Mouse (Mus musculus): Measurements from ENCODE around the gene Creb3l2. TPM values are rescaled to one million over a fixed set of nuclear protein-coding genes. Genes with fewer than 3 reads are reported as not detected.

Creb3l2 gene
- polyA plus RNA-seq, 1 experiment from 2014 or later, result 2.7 TPM

DNA sequence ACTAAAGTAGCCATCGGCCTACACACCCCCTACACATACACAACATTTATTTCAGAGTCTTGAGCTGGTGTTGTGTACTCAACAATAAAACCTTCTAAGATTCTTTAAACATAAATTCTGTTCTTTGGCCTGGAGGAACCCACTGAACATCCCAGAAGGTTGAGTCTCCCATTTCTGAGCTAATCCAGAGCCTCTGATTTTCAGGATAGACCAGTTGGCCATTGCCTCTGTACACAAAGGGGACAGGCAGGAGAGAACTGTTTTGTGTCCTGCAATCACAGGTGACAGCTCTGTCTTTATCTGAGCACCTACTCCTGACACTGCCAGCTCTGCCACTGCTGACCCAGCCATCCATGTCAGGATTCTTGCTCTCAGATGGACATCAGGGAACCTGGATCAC, 150.8 kb downstream of the Creb3l2 start:
- WGBS (ENCODE audit: insufficient replicate concordance), result 71% methylated on average over 1 of the region's 1 CpGs
- Histone ChIP-seq H3K9me3 (replicated peaks) (no peaks in the 10 kb centered on the region), H3K27me3 (no peaks in the 10 kb centered on the region), H3K27ac (no peak overlapping the region), H3K36me3 (no peaks in the 10 kb centered on the region), H3K9ac (no peak overlapping the region), H3K4me1 (replicated peaks) (no peaks in the 10 kb centered on the region), H3K4me3 (replicated peaks) (no peak overlapping the region), H3K4me2 (no peak overlapping the region)
- ATAC-seq (ENCODE audit: low read depth) (no peak), DNase-seq (no peak)

DNA sequence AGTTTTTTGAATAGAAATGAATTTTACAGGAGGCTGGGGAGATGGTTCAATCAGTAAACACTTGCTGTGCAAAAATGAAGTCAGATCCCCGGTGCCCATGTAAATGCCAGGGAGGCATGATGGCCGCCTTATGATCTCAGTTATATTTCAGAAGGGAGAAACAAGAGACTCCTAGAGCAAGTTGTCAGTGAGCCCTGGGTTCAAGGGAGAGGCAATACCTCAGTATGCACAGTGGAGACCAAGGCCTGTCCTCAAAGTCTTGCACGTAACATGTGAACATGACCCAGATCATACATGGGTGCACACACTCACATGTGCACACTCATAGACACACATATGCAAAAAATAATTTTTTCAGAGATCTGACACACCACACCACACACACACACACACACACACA, 151.3 kb downstream of the Creb3l2 start:
- 77% methylated on average over 3 of the region's 3 CpGs for WGBS (ENCODE audit: insufficient replicate concordance)
- Histone ChIP-seq H3K4me3 (replicated peaks) (no peak overlapping the region), H3K4me2 (no peak overlapping the region), H3K9me3 (replicated peaks) (no peaks in the 10 kb centered on the region), H3K36me3 (no peaks in the 10 kb centered on the region), H3K27ac (no peak overlapping the region), H3K27me3 (no peaks in the 10 kb centered on the region), H3K4me1 (replicated peaks) (no peaks in the 10 kb centered on the region), H3K9ac (no peak overlapping the region)
- ATAC-seq (ENCODE audit: low read depth), result no peak
- no peak for DNase-seq

DNA sequence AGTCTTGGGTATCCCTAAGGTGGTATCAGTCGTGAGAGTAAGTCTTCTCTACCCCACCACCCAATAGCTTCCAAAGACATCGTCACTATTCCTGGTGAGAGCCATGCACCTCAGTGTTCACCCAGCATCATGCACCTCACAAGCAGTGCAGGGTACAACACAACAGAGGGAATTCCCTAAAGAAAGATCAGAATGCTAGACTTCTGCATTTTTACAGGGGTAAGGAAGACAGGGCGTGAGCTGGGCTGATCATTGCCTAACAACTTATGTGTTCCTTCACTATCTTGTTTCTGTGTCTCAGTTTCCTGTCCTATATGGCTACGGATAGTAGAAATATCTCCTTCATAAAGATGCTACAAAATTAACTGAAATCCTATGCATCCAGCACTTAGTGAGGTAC, 155.8 kb downstream of the Creb3l2 start:
- Histone ChIP-seq H3K36me3 (no peaks in the 10 kb centered on the region), H3K9me3 (replicated peaks) (no peaks in the 10 kb centered on the region), H3K4me2 (no peak overlapping the region), H3K9ac (no peak overlapping the region), H3K27ac (no peak overlapping the region), H3K4me1 (replicated peaks) (no peaks in the 10 kb centered on the region), H3K4me3 (replicated peaks) (no peak overlapping the region), H3K27me3 (no peaks in the 10 kb centered on the region)
- WGBS (ENCODE audit: insufficient replicate concordance), result 61% methylated on average over 4 of the region's 4 CpGs
- DNase-seq (no peak), ATAC-seq (ENCODE audit: low read depth) (no peak)

DNA sequence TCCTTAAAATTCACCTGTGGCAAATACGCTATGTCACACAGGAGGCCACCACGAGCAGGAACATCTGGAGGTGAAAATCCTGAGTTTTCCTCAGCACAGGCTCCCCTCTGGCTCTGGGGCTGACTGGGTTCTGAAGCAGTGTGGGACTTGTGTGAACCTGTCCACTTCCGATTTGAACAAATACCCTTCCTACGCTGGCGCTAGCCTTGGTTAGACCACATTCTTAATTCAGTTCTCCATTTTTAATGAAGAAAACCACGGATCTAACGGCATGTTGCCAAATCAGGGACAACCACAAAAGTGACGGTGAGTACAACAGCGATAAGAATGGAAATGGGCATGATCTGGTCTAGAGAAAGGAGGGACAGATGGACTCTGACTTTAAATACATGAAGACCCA, 157.1 kb downstream of the Creb3l2 start:
- DNase-seq, result no peak
- no peaks in the 10 kb centered on the region for H3K27me3 ChIP-seq
- 59% methylated on average over 9 of the region's 9 CpGs for WGBS (ENCODE audit: insufficient replicate concordance)
- no peak overlapping the region for H3K4me2 ChIP-seq
- no peaks in the 10 kb centered on the region for H3K36me3 ChIP-seq
- H3K4me1 ChIP-seq (replicated peaks), result no peaks in the 10 kb centered on the region
- ATAC-seq (ENCODE audit: low read depth), result no peak
- H3K9ac ChIP-seq, result no peak overlapping the region
- no peaks in the 10 kb centered on the region for H3K9me3 ChIP-seq (replicated peaks)
- no peak overlapping the region for H3K4me3 ChIP-seq (replicated peaks)
- H3K27ac ChIP-seq, result no peak overlapping the region

DNA sequence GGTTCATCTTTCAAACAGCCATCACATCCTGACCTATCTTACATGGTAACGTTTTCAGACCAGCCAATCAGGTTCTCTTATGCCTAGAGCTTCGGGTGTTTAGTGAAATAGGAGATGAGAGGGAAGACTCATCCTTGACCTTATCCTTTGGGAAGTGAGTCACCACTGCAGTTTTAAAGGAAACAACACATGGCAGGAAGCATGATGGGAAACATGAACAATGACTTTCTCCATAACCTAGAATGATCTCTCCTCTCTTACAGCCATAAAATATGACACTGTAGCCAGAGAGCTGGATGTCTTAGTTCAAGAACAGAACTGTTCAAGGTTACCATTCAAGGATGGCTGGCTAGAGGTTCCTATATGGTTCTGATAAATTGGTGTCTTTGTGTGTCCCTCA, 158.6 kb downstream of the Creb3l2 start:
- no peak overlapping the region for H3K4me3 ChIP-seq (replicated peaks)
- WGBS (ENCODE audit: insufficient replicate concordance), result 38% methylated on average over 2 of the region's 2 CpGs
- H3K27me3 ChIP-seq, result no peaks in the 10 kb centered on the region
- ATAC-seq (ENCODE audit: low read depth), result no peak
- no peaks in the 10 kb centered on the region for H3K9me3 ChIP-seq (replicated peaks)
- DNase-seq, result no peak
- H3K9ac ChIP-seq, result no peak overlapping the region
- no peak overlapping the region for H3K27ac ChIP-seq
- no peak overlapping the region for H3K4me2 ChIP-seq
- H3K4me1 ChIP-seq (replicated peaks), result no peaks in the 10 kb centered on the region
- H3K36me3 ChIP-seq, result no peaks in the 10 kb centered on the region

DNA sequence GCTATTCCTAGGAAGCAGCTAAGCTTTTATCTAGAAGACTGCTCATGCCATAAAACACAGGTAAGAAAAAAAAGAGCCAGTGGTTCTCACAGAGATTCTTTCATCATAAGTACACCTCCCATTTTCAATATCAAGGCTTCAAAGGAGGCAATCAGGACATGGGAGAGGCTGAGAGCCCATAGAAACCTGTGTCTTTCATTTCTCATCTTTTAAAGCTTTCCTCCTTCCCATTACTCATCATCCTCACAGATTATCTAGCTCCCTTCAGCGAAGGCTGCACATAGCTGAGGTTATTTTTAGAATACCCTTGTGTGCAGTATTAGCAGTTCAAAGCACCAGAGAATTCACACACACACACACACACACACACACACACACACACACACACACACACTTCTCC, 159.3 kb downstream of the Creb3l2 start:
- 38% methylated on average over 1 of the region's 1 CpGs for WGBS (ENCODE audit: insufficient replicate concordance)
- Histone ChIP-seq H3K4me3 (replicated peaks) (no peak overlapping the region), H3K36me3 (no peaks in the 10 kb centered on the region), H3K4me1 (replicated peaks) (no peaks in the 10 kb centered on the region), H3K9ac (no peak overlapping the region), H3K27me3 (no peaks in the 10 kb centered on the region), H3K27ac (no peak overlapping the region), H3K9me3 (replicated peaks) (no peaks in the 10 kb centered on the region), H3K4me2 (no peak overlapping the region)
- no peak for ATAC-seq (ENCODE audit: low read depth)
- DNase-seq, result no peak

Other genes with a start within 250 kb of the Creb3l2 start
- gene Dgki, start 142.0 kb downstream of the Creb3l2 start, polyA plus RNA-seq (2015; fragmentation: Nextera tagmentation; extraction: Ambion mirVana), result 0.06 and 0.19 TPM in 2 replicates
- gene Akr1d1, start 88.0 kb upstream of the Creb3l2 start, polyA plus RNA-seq (2015; fragmentation: Nextera tagmentation; extraction: Ambion mirVana), result 0.73 and 1.2 TPM in 2 replicates